9 mouse cellular contexts compared by ENCODE assay signal in genomic region chr12:80517977-80518376, GRCm38 (mm10). TPM values are rescaled to one million over a fixed set of nuclear protein-coding genes. Genes with fewer than 3 reads are reported as not detected.
DNase-seq lines count a peak whose midpoint lies in the region; ATAC-seq and TF ChIP-seq lines count a peak whose summit lies in the region.
"Had no signal": no experiment of that assay in that cellular context is flagged by ENCODE, and none has a peak within 500 bp of the region (broad histone marks: within the 10 kb centered on the region; RNA-seq: fewer than 3 reads in every experiment).

Galnt16 (plus strand) TSS chr12:80518277.

- H3K9me3 ChIP-seq in limb, embryonic 10.5 days (replicated peaks): no peaks in the 10 kb centered on the region
- no peaks in the 10 kb centered on the region for H3K9me3 ChIP-seq in stomach, embryonic 16.5 days (replicated peaks; ENCODE audit: control insufficient read depth, low read length)

- TF ChIP-seq POLR2A in spleen, adult 2 months (IDR thresholded peaks at IDR 0.05; ENCODE audit: low read depth, low read length): no peak

- no peak for ATAC-seq in stomach, embryonic 16.5 days (ENCODE audit: insufficient read depth, low FRiP score)

- peaks cover 12% of the 10 kb centered on the region for H3K27me3 ChIP-seq in spleen, adult 2 months (ENCODE audit: control insufficient read depth, insufficient read depth, low read length)
- H3K27me3 ChIP-seq in limb, embryonic 10.5 days (ENCODE audit: low read depth, poor library complexity, severe bottlenecking): peaks cover 85% of the 10 kb centered on the region
- H3K27me3 ChIP-seq in stomach, embryonic 16.5 days (ENCODE audit: control insufficient read depth, insufficient read depth, low read length): peaks cover 48% of the 10 kb centered on the region

- no peak for DNase-seq in frontal cortex, adult 2 months (ENCODE audit: extremely low spot score in 1 of 2, low spot score in 1 of 2)
- DNase-seq in frontal cortex, postnatal 10 days (ENCODE audit: low spot score in 2 of 2): no peak
- no peak for DNase-seq in spleen, adult 2 months (ENCODE audit: low read depth in 1 of 2, low spot score in 2 of 2)
- DNase-seq in spleen, postnatal 4 days (ENCODE audit: low spot score in 2 of 2): no peak
- DNase-seq in limb, embryonic 10.5 days (ENCODE audit: low spot score): no peak
- DNase-seq in frontal cortex, postnatal 14 days (ENCODE audit: low spot score in 2 of 2): no peak
- no peak for DNase-seq in gastrocnemius, postnatal 25 days

- no peak within 1 kb of the TSS for H3K27ac ChIP-seq in spleen, adult 2 months (ENCODE audit: insufficient read depth, low read length)
- peak within 1 kb of the TSS; percentile 75 for H3K27ac ChIP-seq in limb, embryonic 10.5 days
- H3K27ac ChIP-seq in stomach, embryonic 16.5 days (ENCODE audit: low read length): no peak within 1 kb of the TSS; the same call in 1 of the 2 replicates

- 11% methylated on average over 14 of the region's 14 CpGs for WGBS in spleen, adult 2 months
- 2% methylated on average over 14 of the region's 14 CpGs for WGBS in limb, embryonic 10.5 days
- WGBS in stomach, embryonic 16.5 days: 11% methylated on average over 14 of the region's 14 CpGs

- H3K4me2 ChIP-seq in stomach, embryonic 16.5 days (ENCODE audit: low read depth, low read length): peak within 1 kb of the TSS; percentile 94

- peak within 1 kb of the TSS; percentile 68 for H3K9ac ChIP-seq in stomach, embryonic 16.5 days (ENCODE audit: low read length)

- no peaks in the 10 kb centered on the region for H3K4me1 ChIP-seq in spleen, adult 2 months (ENCODE audit: control insufficient read depth, insufficient read depth, insufficient read length)
- H3K4me1 ChIP-seq in limb, embryonic 10.5 days: peaks cover 29% of the 10 kb centered on the region
- no peaks in the 10 kb centered on the region; the same call in 1 of the 2 replicates for H3K4me1 ChIP-seq in stomach, embryonic 16.5 days (ENCODE audit: control insufficient read depth, insufficient read depth, low read length)

- peak within 1 kb of the TSS; percentile 6; the same call in 1 of the 2 replicates for H3K4me3 ChIP-seq in spleen, adult 2 months (ENCODE audit: extremely low read depth, insufficient read depth, insufficient read length)
- peak within 1 kb of the TSS; percentile 79 for H3K4me3 ChIP-seq in limb, embryonic 10.5 days
- peak within 1 kb of the TSS; percentile 59 for H3K4me3 ChIP-seq in stomach, embryonic 16.5 days (replicated peaks; ENCODE audit: low read length)

- H3K36me3 ChIP-seq in spleen, adult 2 months (ENCODE audit: control insufficient read depth, insufficient read depth, low read length): no peaks in the 10 kb centered on the region
- H3K36me3 ChIP-seq in limb, embryonic 10.5 days: no peaks in the 10 kb centered on the region
- no peaks in the 10 kb centered on the region for H3K36me3 ChIP-seq in stomach, embryonic 16.5 days (ENCODE audit: control insufficient read depth, insufficient read depth, low read length)

- TF ChIP-seq CTCF in spleen, adult 2 months (IDR thresholded peaks at IDR 0.05; ENCODE audit: extremely low read depth, insufficient read depth, insufficient read length, insufficient replicate concordance): no peak

RNA-seq across cellular contexts. Expression of gene Galnt16, which starts in this region (rescaled TPM):
- 40.3 and 43.6 TPM in 2 replicates for polyA plus RNA-seq in frontal cortex, adult 2 months (2012; rRNA removed)
- polyA plus RNA-seq in spleen, adult 2 months (2012; rRNA removed): 1.0 and 1.2 TPM in 2 replicates
- 5.1 and 6.1 TPM in 2 replicates for polyA plus RNA-seq in limb, embryonic 10.5 days (2016; fragmentation: Nextera tagmentation; extraction: Ambion mirVana)
- 14.8 and 15.6 TPM in 2 replicates for polyA plus RNA-seq in stomach, embryonic 16.5 days (2015; fragmentation: Nextera tagmentation; extraction: Ambion mirVana)
- total RNA-seq in gastrocnemius, postnatal 25 days (2021): 1 to 10 TPM; 3.9 to 6.0 TPM
- polyA plus RNA-seq: C2C12 had no signal

Comparison
In these comparisons a context has a peak if more than half of its experiments do, and no peak if none do; other contexts are left out.
1. H3K4me3 ChIP-seq: peak in every context shown above with its lines; median percentile 79 in limb, embryonic 10.5 days; 59 in stomach, embryonic 16.5 days; 6 in spleen, adult 2 months.